Mouse (Mus musculus) lung, adult 18-20 months (tissue): Measurements from ENCODE around the gene Mrtfa.
A peak's percentile ranks its signal among the peaks of the same experiment; 100 is the strongest.

Experiments used
- DNase-seq, 2 experiments: peaks; one replicate each; pipeline ENCODE4 v3.0.0; 2022; ENCODE audit warnings: mixed read lengths in 2 of 2

Gene Mrtfa

GRCm38 (mm10) chr15:80977620-80978334, 212.8 kb downstream of the Mrtfa start, which contains the start of gene Sgsm3:
Gene Sgsm3 (plus strand): TSS chr15:80977765.
- DNase-seq = peak; percentile 86 to 91

GRCm38 (mm10) chr15:80975666-80976065, 214.9 kb downstream of the Mrtfa start:
- DNase-seq = peak; percentile 39 to 67

GRCm38 (mm10) chr15:80974311-80974710, 216.2 kb downstream of the Mrtfa start:
- no peak for DNase-seq

- DNase-seq = no peak
Measured at GRCm38 (mm10) chr15:80969371-80969770, 221.2 kb downstream of the Mrtfa start.
